Mouse (Mus musculus): ENCODE results near the gene Serinc3.
"Not testable (repeated sequence)": the region's sequence is repeated elsewhere in the genome, so short reads cannot be mapped to it uniquely, and the experiment has no call there.

The Serinc3 gene

DNA sequence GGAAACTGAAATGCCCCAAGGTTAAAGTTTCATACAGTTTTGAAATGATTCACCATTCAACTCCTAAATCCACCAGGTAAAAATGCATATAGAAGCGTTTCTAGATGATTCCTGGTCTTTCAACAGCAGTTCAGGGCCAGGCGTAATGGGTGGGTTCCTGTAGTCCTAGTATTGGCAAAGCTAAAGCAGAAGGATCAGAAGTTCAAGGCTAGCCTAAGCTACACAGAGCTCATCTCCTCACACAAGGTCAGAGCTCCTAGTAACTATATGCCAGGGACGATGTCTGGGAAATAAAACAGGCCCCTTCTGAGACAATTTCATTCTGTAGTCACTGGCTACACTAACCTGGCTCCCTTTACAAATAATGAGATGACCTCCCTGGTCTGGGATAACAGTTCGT is 13.7 kb downstream of the Serinc3 start:
- DNase-seq (ENCODE audit: extremely low spot score, low spot score) = no peak

- DNase-seq (ENCODE audit: extremely low spot score, low spot score) = not testable (repeated sequence)
These were observed 23.5 kb downstream of the Serinc3 start for GRCm38 (mm10) chr2:163621401-163621800.

DNA sequence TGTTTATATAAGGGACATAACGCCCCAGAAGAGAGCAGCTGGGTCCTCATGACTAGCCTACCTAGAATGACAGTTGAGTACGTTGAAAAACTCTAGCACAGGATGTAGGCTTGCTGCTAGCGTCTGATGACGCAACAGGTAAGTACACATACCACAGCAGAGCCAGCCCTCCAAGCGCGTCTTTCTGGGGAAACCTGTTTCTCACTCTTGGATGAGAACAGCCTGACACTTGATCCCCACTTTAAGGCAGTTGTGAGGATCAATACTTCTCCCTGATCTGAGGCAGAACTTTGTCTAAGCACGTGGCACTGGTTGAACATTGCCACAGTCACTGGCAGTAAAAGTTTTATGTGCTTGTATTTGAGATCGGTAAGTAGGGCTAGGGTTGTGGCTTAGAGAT is 24.5 kb downstream of the Serinc3 start:
- no peak for DNase-seq (ENCODE audit: extremely low spot score, low spot score)

DNA sequence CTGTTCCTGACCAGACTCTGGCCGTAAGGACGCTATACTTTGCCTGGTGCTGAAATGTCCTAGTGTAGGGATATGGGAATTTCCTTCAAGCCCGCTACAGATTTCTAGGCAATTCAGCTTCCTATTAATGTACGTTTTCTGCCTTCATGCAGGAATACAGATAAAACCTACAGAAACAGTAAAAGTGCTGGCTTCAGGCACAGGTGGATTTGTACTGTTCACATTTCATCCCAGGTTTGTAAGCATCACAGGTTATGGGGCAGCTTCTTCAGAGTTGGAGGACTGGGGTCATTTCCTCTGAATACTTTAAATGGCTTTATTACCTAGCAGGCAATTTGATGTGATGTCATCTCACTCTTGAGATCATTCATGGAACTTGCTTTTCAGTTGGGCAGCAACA is 27.1 kb downstream of the Serinc3 start:
- no peak for DNase-seq (ENCODE audit: extremely low spot score, low spot score)

- no peak for DNase-seq (ENCODE audit: extremely low spot score, low spot score)
These were observed 27.6 kb downstream of the Serinc3 start for GRCm38 (mm10) chr2:163617232-163617863.

GRCm38 (mm10) chr2:163616652-163617227 is 28.2 kb downstream of the Serinc3 start:
- DNase-seq (ENCODE audit: extremely low spot score, low spot score) = no peak

GRCm38 (mm10) chr2:163615906-163616651 is 28.9 kb downstream of the Serinc3 start:
- DNase-seq (ENCODE audit: extremely low spot score, low spot score) = no peak

DNA sequence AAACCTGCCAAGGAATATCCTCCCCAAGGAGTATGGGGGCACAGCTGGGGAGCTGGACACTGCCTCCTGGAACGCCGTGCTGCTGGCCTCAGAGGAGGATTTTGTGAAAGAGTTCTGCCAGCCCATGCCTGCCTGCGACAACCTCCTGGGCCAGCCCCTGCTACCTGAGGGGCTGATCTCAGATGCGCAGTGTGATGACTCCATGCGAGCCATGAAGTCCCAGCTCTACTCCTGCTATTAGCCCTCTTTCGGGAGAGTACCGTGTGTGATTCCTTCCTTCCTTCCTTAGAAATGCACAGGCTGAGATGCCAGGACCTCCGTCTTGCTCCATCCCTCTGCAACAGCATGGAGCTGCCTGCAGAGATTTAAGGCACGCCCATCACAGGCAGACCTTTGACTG is 29.5 kb downstream of the Serinc3 start:
- no peak for DNase-seq (ENCODE audit: extremely low spot score, low spot score)

DNA sequence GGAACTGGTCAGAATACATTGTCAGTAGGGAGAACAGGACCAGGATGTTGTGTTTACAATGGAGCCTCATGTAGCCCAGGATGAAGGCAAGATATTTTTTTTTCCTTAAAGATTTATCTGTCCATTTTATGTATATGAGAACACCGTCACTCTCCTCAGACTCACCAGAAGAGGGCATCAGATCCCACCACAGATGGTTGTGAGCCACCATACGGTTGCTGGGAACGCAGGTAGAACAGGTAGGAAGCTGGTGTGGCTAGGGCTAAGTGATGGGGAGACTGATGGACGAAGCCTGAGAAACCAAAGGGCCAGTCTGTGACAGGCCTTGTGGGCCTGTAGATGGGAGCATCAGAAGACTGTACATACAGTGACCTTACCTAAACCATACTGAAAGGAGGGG is 30.9 kb downstream of the Serinc3 start:
- no peak for DNase-seq (ENCODE audit: extremely low spot score, low spot score)

- no peak for DNase-seq (ENCODE audit: extremely low spot score, low spot score)
These were observed 31.7 kb downstream of the Serinc3 start for GRCm38 (mm10) chr2:163613206-163613605.

DNA sequence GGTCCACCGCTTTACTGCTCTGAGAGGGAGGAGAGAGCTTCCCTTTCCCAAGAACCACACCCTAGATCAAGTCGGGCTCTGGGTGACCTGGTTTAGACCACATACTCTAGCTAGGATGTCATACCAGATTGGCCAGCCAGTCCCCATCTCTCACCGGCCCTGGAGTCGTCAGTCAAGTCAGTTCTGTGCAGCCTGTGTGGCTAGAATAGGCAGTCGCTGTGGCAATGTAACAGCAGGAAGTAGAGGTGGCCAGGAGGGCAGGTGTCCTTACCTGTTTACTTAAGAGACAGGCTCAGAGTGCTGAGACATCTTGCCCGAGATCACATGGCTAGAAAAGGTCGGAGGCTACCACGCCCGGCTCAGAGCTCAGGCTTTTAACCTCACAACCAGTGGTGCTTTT is 33.8 kb downstream of the Serinc3 start:
- no peak for DNase-seq (ENCODE audit: extremely low spot score, low spot score)

- DNase-seq (ENCODE audit: extremely low spot score, low spot score) = no peak
These were observed 35.5 kb downstream of the Serinc3 start for GRCm38 (mm10) chr2:163609281-163609975.

GRCm38 (mm10) chr2:163608008-163608407 is 36.9 kb downstream of the Serinc3 start:
- no peak for DNase-seq (ENCODE audit: extremely low spot score, low spot score)

DNA sequence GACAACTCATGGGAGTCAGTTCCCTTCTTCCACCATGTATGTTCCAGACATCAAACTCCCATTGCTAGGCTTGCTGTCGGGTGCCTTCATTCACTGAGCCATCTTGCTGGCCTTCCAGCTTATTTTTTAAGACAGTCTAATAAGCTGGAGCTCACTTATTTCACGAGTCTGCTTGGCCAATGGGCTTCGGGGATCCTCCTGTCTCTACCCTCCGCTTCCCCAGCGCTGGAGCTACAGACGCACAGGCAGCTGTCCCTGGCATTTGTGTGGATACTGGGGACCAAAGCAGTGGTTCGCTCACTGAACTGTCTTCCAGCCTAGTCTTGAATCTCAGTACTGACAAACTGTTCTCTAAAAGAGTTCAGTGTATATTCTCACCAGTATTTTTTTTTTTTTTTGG is 38.8 kb downstream of the Serinc3 start:
- no peak for DNase-seq (ENCODE audit: extremely low spot score, low spot score)

DNA sequence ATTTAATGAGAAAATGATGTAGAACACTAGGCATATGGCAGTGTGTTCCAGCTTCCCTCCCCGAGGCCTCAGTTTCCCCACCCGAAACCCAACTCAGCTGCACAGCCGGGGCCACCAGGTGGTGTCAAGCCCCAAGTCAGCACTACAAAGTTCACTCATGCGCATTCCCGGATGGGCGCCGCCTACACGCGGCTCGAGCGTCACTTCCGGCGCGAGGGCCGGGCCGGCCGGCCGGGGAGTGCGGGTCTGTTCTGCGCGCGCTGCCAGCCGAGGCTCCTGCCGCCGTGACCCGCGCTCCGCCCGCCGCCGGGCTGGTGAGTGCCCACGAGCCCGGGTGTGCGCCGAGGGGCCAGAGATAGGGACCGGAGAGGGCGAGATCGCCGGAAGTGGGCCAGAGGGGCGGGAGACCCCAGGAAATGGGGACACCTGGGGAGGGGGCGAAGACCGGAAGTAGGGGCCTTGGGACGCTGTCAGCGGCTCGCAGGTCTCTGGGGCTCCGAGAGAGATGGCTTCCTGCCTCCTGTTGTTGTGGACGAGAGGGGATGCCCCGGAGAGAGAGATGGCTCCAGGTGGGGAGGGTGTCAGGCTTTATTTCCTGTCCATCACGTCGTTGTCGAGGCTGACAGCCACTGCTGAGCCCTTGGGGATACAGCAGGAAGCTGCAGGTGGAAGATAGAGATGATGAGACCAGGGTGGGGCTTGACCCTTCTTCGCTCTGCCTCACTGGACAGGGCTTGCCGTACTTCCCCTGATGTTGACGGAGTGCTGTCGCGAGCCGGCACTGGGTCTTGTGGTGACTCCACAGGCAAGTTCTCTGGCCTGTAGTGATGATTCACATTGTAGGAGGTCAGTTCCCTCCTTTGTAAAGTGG is 42.6 kb downstream of the Serinc3 start, which contains the start of gene Ttpal:
Gene Ttpal, plus strand, starts transcription at position 214 of the 871 bp plus-strand sequence.
- peak; percentile 91 for DNase-seq (ENCODE audit: extremely low spot score, low spot score)

GRCm38 (mm10) chr2:163601712-163602100 is 43.2 kb downstream of the Serinc3 start:
- no peak for DNase-seq (ENCODE audit: extremely low spot score, low spot score)

GRCm38 (mm10) chr2:163601066-163601465 is 43.9 kb downstream of the Serinc3 start:
- no peak for DNase-seq (ENCODE audit: extremely low spot score, low spot score)

DNA sequence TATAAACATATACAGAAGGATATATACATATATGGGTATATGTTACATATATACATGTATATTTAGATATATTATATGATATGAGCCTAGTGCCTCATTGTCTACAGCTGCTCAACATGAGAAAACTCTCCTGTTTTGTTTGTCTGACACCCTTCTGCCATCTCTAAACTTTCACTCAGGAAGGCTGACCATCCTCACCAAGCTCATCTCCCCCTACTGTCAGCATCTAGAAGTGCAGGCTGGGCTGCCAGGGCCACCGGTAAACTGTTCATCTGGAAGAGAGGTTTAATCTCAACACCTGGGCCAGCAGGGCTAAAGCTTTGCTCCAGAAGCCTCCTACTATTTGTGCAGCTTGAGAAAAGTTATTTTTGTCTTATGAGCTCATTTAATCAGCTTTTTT is 45.7 kb downstream of the Serinc3 start:
- DNase-seq (ENCODE audit: extremely low spot score, low spot score) = peak; percentile 68

GRCm38 (mm10) chr2:163597661-163598060 is 47.3 kb downstream of the Serinc3 start:
- no peak for DNase-seq (ENCODE audit: extremely low spot score, low spot score)

DNA sequence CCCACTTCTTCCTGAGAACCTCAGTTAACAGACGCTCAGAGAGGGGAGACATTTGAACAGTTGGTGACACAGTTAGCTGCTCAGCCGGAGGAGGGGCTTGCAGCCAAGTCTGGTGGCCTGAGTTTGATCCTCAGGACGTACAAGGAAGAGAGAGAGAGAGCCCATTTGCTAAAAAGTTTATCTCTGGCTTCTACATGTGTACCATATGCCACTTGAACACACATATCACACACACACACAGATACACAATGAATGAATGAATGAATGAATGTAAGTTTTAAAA is 48.1 kb downstream of the Serinc3 start:
- DNase-seq (ENCODE audit: extremely low spot score, low spot score) = no peak

Data from neural tube, embryonic 10.5 days (tissue).